Mouse (Mus musculus): ENCODE data around the gene Gm13119. TPM values are rescaled to one million over a fixed set of nuclear protein-coding genes. Genes with fewer than 3 reads are reported as not detected.

The Gm13119 gene
- polyA plus RNA-seq (2012; rRNA removed; ENCODE audit: low replicate concordance): not detected in 2 replicates

DNA sequence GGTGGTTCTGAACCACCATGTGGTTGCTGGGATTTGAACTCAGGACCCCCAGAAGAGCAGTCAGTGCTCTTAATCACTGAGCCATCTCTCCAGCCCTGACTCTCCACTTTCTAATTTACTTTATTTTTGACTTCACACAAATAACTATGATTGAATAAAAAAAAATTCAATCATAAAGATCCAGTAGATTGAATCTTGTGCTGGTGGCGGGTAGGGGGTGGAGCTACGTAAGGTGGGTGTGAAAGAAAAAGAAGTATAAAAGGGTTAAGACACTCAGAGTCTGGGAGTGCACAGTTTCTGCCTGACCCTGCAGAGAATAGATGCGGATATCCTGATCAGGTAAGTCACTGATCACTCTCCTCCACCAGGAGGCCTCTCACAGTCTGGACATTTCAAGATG, at the start of gene Gm13119:
Gene Gm13119, plus strand, starts transcription at position 301 of the 400 bp plus-strand sequence.

DNA sequence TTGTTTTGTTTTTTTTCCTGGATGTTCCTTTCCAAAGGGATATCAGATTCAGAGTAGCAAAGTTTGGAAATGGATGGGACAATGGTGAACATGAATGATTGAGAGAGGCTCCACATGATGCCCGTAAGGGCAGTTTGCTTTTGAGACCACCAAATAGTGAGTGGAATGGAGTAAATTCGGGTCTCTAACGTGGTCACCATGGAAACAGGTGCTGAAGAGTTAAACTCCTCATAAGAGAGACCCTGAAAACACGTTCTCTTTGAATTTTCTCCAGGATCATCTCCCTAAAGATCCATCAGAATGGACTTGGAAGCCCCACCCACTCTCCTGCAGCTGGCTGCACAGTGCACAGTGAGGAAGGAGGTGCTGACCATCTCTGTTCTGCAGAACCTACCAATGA, 27.8 kb upstream of the Gm13119 start, which contains the start of gene Gm13128:
Gene Gm13128, plus strand, starts transcription at position 301 of the 400 bp plus-strand sequence.

DNA sequence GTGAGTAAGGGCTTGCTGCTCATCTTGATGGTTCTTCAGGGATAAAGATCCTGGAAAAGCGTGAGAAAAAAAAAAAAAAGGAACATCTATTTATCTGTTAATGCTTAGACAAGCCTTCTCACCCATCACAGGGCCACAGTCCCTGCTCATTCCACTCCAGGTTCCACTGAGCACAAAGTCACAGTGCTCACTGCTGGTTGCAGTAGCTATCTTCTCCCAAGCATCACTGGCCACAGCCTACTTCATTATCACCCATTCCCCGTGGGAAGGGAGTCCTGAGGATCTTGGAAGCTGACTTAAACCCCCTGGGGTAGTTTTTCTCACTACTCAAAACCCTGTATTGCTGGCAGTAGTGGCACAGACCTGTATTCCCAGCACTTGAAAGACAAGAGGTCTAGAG, 20.2 kb downstream of the Gm13119 start, which contains the start of gene Pramef20:
Gene Pramef20, minus strand, starts transcription at position 23 of the 400 bp plus-strand sequence.

DNA sequence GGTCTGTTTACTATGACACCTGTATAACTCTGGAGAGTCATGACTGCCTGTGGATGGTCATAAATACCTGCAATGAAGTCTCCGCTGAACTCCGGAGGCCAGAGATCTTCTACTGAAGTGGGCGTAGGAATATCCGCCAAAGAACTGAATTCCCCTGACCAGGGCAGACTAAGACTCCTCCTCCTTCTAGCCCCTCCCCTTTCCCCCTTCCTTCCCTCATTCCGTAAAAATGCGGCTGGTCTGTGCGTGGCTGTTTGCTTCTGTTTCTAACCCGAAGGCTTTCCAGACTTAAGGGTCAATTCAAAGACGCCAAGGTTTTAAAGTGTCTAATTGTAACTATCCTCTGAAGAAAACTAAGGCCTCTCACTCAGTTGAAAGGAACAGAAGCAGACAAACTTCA, 50.5 kb downstream of the Gm13119 start, which contains the start of gene Pramef12:
Gene Pramef12, minus strand, starts transcription at position 175 of the 400 bp plus-strand sequence.

Other genes starting within 250 kb of the Gm13119 start
- not detected in 2 replicates for gene Oog3, start 195.3 kb upstream of the Gm13119 start, polyA plus RNA-seq (2012; rRNA removed; ENCODE audit: low replicate concordance)
- not detected in 2 replicates for gene Oog2, start 167.2 kb upstream of the Gm13119 start, polyA plus RNA-seq (2012; rRNA removed; ENCODE audit: low replicate concordance)
- gene C87977, start 144.6 kb upstream of the Gm13119 start, polyA plus RNA-seq (2012; rRNA removed; ENCODE audit: low replicate concordance): not detected in 2 replicates
- gene Pramel5, start 77.5 kb upstream of the Gm13119 start, polyA plus RNA-seq (2012; rRNA removed; ENCODE audit: low replicate concordance): not detected in 2 replicates
- gene Gm13128, start 27.7 kb upstream of the Gm13119 start, polyA plus RNA-seq (2012; rRNA removed; ENCODE audit: low replicate concordance): not detected in 2 replicates
- not detected in 2 replicates for gene Pramef20, start 20.0 kb downstream of the Gm13119 start, polyA plus RNA-seq (2012; rRNA removed; ENCODE audit: low replicate concordance)
- 0.09 and 0.23 TPM in 2 replicates for gene Pramef12, start 50.5 kb downstream of the Gm13119 start, polyA plus RNA-seq (2012; rRNA removed; ENCODE audit: low replicate concordance)
- not detected in 2 replicates for gene 1700012P22Rik, start 80.8 kb downstream of the Gm13119 start, polyA plus RNA-seq (2012; rRNA removed; ENCODE audit: low replicate concordance)
- not detected in 2 replicates for gene Gm9944, start 95.4 kb downstream of the Gm13119 start, polyA plus RNA-seq (2012; rRNA removed; ENCODE audit: low replicate concordance)
- gene Aadacl3, start 105.8 kb downstream of the Gm13119 start, polyA plus RNA-seq (2012; rRNA removed; ENCODE audit: low replicate concordance): not detected in 2 replicates
- gene 9430007A20Rik, start 161.9 kb downstream of the Gm13119 start, polyA plus RNA-seq (2012; rRNA removed; ENCODE audit: low replicate concordance): not detected in 2 replicates
- gene Gm13124, start 207.2 kb downstream of the Gm13119 start, polyA plus RNA-seq (2012; rRNA removed; ENCODE audit: low replicate concordance): not detected in 2 replicates

Measured in subcutaneous adipose tissue, adult 2 months (tissue).